Mouse (Mus musculus) cerebellum, adult 8-10 months (tissue): ENCODE data around the gene Skida1.
A peak's percentile ranks its signal among the peaks of the same experiment; 100 is the strongest.

Source experiments
- DNase-seq: peaks from one replicate; pipeline ENCODE4 v3.0.0; 2022

Gene Skida1

GRCm38 (mm10) chr2:18055016-18055928 lies 6.4 kb upstream of the Skida1 start, which contains the start of gene Mllt10:
Gene Mllt10, plus strand, starts transcription at chr2:18055237.
- no peak for DNase-seq

DNA sequence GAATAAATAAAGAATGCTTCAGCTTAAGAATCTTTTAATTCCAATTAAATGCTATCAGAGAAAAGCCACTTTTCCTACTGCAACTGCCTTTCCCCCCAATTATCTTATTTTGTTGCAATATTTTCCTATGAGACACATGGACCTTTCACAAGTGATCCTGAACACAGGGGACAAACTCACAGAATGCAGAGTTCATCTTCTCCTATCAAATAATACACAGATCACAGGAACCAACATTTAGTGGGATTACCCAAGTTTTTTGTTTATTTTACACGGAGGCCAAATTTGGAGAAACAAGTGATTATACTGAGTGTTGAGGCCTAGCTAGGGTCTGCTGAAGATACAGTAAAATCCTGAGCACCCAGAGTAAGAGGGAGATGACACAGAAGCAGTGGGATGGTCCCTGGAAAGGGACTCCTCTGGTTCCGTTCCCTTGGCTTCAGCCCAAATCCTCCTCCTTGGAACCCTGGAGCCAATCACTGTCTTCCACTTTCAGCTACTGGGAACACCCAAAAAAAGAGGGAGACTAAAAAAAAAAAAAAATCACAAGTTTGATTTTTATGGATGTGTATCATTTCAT lies 5.2 kb upstream of the Skida1 start:
- DNase-seq, result no peak

DNA sequence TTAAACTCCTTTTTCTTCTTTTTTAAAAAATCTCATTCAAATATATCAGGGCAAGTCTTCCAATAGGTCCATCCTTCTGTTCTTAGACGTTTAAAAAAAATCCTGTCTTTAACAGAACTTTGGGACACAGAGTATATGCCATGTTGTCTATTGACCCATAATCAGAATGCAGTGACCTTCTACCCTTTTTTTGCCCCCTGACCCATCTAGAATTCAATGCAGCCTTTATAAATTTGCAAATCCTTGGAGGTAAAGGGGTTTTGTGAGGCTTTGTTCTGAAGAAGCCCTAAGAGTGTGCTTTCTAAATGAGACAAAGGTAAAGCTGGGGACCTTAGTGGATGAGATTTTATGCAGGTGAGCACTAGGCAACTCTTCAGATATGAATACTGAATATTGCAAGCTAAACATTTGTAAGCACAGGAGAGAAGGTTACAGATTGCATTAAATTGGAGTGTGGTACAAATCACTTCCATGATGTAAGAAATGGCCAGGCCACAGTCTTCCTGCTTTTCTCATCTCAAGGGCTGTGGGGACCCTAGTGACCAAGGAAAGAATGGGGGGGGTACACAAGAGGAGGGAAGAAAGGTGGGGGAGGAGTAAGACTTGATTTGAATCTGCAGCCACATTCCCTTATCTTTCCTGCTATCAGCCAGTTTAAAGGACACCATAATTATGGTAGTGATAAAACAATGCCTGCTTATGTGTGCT lies 4.5 kb upstream of the Skida1 start:
- DNase-seq, result no peak

DNA sequence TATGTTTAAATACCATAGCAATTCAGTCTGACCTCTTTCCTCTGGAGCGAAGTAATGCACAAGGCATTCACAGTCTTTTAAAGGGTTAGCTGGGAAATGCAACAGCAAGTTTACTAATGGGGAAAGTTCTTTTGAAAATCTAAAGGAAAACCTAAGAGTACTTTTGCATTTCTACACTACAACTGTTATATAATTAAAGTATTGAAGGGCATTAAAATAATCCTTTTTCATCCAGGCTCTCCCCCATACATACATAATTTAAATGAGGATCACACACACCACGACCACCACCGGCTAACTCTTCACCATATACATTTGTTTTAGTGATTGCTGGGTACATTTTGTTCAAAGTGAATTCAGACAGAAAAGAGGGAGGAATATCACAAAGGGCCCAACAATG lies 3.7 kb upstream of the Skida1 start:
- no peak for DNase-seq

DNA sequence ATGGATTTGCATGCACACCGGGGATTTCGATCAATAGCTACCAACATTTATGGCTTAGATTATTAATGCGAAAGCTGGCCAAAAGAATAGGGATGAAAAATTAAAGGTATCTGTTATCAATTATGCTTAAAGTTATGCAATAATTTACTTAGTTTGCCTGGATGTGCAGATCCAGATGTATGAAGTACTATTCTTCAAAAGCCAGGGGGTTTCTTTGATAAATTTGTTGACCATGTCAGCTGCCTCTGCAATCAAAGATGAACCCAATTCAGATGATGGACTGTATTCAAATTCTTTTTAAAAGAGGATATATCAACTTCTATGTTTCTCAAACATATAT lies 3.0 kb upstream of the Skida1 start:
- DNase-seq, result no peak

DNA sequence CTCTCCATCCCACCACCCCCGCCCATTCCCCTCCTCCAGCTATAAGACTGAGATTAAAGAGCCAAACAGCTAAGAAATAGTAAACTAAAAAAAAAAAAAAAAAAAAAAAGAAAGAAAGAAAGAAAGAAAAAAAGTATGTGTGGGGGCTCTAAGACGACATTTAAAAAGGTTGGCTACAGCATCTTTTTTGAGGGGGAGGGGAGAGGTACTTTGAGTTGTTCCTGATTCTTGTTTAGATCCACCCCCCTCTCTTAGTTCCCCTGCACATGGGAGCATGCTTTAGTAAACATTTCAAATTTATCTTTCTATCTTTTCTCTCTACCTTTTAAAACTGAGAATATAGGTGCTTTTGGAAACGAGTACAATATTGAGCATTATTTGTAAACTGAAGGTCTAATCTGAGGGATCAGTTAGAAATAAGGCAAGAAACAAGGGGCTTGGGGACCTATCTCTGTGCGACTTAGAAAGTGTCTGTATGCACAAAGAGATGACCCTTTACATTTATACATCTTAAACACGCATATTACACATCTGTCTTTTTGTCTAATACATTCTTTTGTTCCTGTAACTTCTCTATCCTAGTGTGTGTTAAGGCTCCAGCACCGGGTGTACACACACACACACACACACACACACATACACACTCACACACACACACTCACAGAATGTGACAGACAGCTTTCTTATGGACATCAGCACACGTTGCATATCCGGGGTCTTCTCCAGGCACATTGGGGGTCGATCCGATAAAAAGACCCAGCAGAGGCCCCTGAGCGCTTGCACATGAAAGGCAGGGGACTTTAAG lies 2.4 kb upstream of the Skida1 start:
- DNase-seq, result no peak

- no peak for DNase-seq
Measured at GRCm38 (mm10) chr2:18050541-18050985, 1.7 kb upstream of the Skida1 start.

GRCm38 (mm10) chr2:18050018-18050417 lies 1.2 kb upstream of the Skida1 start:
- no peak for DNase-seq

DNA sequence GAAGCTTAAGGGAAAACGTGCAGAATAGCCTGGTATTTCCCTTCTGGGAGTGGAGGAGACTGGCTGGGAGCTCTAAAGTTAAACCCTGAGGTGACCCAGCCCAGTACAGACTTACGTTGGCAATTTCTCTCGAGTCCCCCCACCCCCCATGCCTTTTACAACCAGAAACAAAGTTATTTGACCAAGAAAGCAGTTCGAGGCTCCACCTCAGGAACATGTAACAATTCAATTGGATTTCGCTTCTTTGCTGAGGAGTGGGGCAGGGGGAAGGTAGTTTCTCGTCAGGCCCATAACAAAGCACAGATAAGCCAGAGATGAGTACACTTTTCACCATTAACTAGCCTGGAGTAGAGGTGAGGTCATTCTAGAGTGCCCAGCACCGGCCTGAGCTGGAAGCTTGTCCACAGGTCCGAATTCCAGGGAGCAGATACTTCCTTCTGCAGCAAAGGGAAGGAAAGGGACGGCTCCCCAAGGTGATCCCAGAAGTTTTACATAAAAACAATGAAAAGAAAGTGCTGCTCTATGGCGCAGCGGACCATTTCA lies 499 bp upstream of the Skida1 start:
- DNase-seq, result no peak

DNA sequence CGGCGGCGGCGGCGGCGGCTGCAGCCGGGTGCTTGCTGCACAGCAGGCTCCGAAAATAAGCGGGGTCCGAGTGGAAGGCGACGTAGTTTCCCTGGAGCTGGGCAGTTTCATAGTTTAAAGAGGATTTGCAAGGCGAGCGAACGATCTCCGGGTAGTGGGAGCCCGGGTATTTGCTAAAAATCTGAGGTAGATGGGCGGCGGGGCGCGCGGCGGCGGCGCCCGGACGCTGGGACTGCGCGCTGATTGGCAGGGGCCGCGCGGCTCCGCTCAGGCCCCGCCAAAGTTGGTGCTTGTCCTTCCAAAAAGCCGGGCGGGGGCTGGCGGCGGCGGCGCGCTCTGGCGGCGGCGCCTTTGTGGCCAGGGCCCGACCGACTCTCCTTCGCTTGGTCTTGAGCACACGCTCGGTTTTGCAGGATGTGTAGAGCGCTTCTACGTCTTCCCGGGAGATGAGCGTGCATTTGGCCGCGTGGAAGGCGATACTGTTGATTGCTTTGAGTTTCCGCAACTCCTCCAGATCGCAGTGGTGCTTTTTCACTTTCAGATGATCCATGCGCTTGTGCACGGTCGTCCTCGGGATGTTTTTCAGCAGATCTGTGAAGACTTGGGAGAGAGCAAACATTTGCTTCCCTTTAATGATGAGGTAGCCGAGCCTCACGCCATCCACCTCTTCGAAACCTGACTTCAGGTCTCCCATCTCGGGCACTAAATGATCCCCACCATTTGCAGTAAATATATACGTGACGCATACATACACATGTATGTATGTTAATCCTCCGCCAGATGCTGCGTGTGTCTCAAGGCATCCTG lies 1.0 kb downstream of the Skida1 start:
- peak; percentile 75 for DNase-seq

GRCm38 (mm10) chr2:18046758-18047645 lies 1.8 kb downstream of the Skida1 start:
- peak; percentile 68 for DNase-seq

DNA sequence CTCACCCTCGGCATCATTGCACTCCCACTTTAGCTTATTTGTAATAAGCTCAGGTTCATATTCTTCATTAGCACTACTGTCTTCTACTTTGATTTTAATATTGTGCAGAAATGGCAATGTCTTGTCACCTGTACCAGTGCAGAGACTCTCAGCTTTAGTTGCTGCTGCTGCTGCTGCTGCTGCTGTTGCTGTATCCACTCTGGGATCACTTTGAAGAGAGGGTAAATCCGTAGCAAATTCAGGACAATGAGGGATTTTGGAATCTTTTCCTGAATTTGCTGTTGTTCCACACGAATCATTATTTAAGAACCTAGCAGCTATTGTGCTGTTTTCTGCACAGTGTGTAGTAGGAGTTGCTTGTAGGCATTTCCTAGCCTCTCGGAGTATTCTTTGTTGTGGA lies 2.7 kb downstream of the Skida1 start:
- no peak for DNase-seq

GRCm38 (mm10) chr2:18045781-18046181 lies 3.1 kb downstream of the Skida1 start:
- DNase-seq, result no peak

DNA sequence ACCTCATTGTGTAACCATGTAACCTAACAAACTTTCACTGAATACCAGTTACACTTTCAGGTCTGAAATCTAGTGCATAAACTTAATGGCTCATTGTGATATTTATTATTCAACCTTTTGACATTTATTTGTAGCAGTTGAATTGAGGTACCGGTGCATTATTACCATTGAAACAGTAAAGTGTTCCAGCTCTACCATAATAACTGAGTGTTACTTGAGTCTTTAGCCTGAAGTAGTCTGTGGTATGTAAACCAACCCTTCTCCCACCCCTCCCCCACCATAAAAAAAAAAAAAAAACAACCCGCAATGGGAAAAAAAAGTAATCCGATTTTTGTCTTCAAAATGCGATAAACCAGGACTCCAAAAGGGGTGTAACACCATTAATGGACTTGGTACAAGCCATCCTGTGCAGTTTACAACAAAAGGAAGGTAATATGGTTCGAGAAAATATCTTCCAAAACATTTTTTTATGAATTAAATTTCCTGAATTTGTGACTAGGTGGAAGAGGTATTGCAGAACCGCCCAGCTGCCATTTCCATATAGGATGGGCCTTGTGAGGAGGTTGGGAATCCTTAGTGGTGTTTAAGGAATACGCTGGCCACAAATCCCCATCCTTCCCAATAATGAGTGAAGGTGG lies 3.6 kb downstream of the Skida1 start:
- DNase-seq, result no peak

- no peak for DNase-seq
Measured at GRCm38 (mm10) chr2:18041199-18041885, 7.5 kb downstream of the Skida1 start.

DNA sequence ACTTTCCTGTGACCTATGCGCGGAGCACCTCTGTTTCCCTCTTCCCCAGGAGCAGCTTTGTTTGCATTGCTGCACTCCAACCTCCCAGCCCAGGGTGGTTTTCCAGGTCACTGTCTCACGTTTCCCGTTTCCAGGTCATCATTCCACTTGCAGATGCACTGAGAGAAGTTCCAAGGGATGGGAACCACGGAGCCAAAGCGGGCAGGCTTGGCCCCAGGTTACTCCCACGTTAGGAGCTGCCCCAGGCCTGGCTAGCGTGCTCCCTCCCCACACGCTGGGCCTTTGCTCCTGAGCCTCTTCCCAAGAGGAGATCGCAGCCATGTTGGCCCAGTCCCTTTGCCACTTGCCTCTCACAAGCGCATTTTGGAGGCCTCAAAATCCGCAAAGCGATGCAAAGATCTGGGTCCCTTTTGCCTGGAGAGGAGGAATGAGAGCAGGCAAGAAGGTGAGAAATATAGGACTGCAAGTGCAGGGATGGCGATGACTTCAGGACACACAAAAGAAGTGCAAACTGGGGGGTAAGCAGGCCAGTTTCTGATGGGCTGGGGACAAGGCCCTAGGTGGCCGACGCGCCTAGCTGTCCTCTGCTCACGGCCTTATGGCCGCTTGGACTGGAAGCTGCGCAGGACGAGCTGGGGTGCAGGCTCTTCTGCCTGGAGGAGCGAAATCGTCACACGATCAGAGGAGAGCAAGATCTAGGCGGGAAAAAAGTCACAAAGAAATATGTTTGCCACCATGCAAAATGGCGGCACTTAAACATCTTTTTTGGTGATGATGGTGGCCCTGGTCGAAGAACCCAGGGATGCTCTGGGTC lies 8.3 kb downstream of the Skida1 start:
- no peak for DNase-seq

DNA sequence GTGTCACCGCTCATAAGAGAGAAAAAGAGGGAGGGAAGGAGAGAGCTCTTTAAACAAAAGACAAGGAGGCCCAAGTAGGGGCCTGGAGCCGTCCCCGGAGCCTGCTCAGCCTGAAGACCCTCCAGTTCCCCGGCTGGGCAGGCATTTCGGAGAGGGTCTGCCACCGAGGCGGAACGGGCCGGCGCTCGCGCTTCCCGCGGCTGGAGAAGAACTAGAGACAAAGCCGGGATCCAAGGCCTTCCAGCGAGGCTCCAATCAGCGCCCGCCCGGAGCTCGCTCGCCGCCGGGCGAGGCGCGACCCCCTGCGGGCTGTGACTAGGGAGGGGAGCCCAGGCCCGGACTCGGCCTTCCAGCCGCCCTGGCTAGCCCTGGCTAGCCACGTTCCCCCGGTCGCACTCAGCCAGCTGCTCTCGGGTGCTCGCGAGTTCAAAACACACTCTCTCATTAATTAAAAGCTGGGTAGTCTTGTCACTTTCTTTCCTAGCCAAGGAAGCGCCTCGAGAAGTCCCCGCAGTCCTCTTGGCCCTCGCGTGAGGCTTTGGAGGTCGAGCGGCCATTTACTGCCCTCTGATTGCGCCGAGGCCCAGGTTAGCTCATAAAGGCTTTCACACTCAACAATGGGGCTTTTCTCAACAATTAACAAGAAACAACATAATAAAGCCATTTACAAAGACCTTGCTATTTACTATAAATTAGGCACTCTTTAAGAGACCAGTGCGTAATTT lies 9.1 kb downstream of the Skida1 start:
- no peak for DNase-seq

- no peak for DNase-seq
Measured at GRCm38 (mm10) chr2:18038895-18039371, 9.9 kb downstream of the Skida1 start.
